Mouse (Mus musculus) right cerebral cortex, postnatal 10 days (tissue): ENCODE measurements around the gene Aldh16a1.
"Not testable (repeated sequence)": the region's sequence is repeated elsewhere in the genome, so short reads cannot be mapped to it uniquely, and the experiment has no call there.

Source experiments
- DNase-seq, 2 experiments: peaks; one replicate each; pipeline ENCODE4 v3.0.0; 2021; ENCODE audit warnings: low spot score in 2 of 2

Gene Aldh16a1

GRCm38 (mm10) chr7:45118336-45118735, 36.0 kb downstream of the Aldh16a1 start:
- no peak for DNase-seq

- DNase-seq, result peak in 1 of 2 experiments; percentile 35
Measured at GRCm38 (mm10) chr7:45117566-45117965, 36.8 kb downstream of the Aldh16a1 start.

GRCm38 (mm10) chr7:45113476-45113875, 40.9 kb downstream of the Aldh16a1 start:
- no peak for DNase-seq

GRCm38 (mm10) chr7:45112529-45112928, 41.9 kb downstream of the Aldh16a1 start:
- no peak for DNase-seq

DNA sequence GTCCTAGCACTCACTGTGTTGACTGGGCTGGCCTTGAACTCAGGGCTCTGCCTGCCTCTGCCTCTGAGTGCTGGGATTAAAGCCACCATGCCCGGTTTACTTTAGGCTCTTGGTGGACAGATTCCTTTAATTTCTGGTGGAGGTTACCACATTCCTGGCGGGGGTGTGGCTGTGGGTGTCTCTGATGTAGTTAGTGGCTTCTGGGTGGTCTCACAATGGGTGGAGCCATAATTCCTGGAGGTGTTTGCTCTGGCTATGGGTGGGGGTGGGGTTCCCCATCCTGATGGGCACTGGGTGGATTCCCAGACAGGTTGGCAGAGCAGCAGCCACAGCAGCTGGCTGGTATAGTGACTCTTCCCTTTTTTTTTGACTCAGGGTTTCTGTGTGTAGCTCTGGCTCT, 42.4 kb downstream of the Aldh16a1 start:
- no peak for DNase-seq

DNA sequence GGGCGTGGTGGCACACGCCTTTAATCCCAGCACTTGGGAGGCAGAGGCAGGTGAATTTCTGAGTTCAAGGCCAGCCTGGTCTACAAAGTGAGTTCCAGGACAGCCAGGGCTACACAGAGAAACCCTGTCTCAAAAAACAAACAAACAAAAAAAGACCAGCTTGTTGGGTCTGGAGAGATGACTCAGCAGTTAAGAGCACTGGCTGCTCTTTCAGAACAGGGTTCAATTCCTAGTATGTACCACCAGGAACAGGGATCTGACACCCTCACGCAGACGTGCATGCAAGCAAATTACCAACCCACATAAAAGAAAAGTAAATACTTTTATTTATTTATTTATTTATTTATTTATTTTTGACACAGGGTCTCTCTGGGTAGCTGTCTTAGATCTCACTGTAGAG, 44.3 kb downstream of the Aldh16a1 start:
- DNase-seq, result not testable (repeated sequence)

- DNase-seq, result no peak
Measured at GRCm38 (mm10) chr7:45107052-45107645, 47.2 kb downstream of the Aldh16a1 start.

GRCm38 (mm10) chr7:45106441-45106840, 47.9 kb downstream of the Aldh16a1 start:
- no peak for DNase-seq

GRCm38 (mm10) chr7:45105491-45105890, 48.9 kb downstream of the Aldh16a1 start:
- no peak for DNase-seq

DNA sequence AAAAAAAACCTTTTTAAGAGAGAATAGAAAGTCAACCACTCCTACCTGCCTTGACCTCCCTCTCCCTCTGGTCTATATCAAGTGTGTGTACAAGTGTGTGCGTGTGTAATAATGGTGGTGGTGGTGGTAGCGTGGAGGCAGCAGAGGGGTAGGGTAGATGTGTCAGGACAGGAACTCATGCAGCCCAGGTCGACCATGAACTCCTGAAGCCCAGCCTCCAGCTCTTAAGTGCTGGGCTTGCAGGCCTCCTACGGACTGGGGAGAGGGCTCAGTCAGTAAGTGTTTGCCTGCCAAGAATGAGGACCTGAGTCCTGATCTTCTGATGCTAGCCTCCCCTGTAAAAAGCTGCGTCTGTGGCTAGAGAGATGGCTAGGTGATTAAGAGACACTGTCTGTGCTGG, 49.4 kb downstream of the Aldh16a1 start:
- no peak for DNase-seq

DNA sequence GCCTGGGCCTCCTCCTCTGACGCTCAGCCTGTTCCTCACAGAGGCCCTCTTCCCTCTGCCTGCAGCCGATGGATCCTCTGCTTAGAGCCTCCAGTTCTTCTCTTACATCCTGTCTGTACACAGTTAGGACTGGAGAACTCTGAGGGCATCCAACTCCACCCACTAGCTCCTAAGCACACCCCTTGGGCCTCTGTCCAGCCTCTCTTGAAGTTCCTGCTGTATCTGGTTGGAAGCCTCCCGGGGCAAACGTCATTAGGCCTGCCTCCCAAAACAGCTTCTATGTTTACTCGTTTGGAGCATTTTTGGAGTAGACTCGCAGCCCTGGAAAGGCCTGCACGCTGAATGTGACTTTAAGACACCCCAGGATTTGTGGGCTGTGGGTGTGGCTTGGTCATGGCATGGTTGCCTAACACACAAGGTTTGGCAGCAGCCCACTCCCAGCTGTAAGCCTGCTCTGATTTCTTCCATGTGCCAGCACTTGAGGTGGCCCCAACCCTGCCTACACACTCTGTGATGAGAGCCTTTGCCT, 50.7 kb downstream of the Aldh16a1 start, which contains the start of gene Fcgrt:
Fcgrt (minus strand) TSS at position 200 of the 529 bp plus-strand sequence.
- DNase-seq, result peak; percentile 74 to 80

- no peak for DNase-seq
Measured at GRCm38 (mm10) chr7:45102940-45103585, 51.3 kb downstream of the Aldh16a1 start.

GRCm38 (mm10) chr7:45102441-45102840, 51.9 kb downstream of the Aldh16a1 start:
- no peak for DNase-seq

- no peak for DNase-seq
Measured at GRCm38 (mm10) chr7:45100046-45100445, 54.3 kb downstream of the Aldh16a1 start.

DNA sequence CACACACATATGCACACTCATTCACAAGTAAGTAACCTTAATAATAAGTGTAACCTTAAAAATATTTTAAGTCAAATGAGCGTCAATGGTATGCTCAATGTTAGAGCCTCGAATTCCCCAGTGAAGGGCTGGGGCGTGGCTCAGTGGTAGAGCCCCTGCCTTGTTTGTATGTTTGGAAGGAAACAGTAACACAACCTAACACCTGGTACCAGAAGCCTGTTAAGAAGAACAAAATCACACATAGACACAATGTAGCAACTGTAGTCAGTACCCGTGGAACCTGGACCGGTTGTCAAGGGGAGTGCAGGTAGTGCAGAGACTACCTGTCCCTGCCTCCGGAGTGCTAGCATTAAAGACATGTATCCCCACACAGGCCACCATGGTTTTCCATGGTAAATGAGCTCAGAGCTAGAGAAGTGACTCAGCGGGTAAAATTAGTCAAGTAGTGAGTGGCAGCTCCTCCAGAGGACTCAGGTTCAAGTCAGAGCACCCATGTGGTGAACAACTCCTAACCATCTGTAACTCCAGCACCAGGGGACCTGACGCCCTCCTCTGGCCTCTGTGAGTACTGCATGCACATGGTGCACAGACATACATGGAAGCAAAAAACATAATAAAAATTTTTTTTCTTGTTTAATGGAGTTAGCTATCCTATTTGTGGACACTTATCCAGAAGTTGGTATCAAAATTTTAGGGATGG, 55.7 kb downstream of the Aldh16a1 start:
- no peak for DNase-seq

DNA sequence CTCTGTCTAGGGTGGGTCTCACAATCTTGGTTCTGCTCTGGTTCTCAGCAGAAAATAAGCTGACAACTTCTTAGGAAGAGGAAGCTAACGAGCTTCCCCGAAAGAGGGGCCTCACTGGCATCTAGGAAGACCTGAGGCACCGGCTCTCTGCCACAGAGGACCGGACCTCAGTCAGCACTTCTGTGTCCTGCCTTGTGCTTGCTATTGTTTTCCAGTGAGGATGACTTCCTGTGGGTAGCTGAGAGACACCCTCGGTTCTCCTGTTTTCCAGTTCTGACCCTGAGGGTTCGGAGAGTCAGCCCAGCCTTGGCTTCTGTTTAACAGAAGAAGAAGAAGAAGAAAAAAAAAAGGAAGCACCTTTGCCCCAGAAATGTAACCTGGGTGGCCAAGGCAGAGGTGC, 56.9 kb downstream of the Aldh16a1 start:
- DNase-seq, result no peak

GRCm38 (mm10) chr7:45095965-45096364, 58.4 kb downstream of the Aldh16a1 start:
- DNase-seq, result not testable (repeated sequence)

- no peak for DNase-seq
Measured at GRCm38 (mm10) chr7:45095367-45095766, 59.0 kb downstream of the Aldh16a1 start.

GRCm38 (mm10) chr7:45094121-45094520, 60.3 kb downstream of the Aldh16a1 start:
- no peak for DNase-seq

DNA sequence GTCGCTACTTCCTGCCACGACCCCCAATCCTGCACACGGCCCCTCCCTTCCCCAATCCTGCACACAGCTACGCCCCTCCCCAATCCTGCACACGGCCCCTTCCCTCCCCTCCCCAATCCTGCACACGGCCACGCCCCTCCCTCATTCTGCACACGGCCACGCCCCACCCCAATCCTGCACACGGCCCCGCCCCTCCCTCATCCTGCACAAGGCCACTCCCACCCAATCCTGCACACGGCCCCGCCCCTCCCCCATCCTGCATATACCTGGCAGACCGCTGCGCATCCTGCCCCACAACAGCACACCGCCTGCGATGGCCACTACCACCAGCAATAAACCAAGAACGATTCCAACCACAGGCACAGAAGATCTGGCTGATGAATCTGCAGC, 60.9 kb downstream of the Aldh16a1 start:
- no peak for DNase-seq

DNA sequence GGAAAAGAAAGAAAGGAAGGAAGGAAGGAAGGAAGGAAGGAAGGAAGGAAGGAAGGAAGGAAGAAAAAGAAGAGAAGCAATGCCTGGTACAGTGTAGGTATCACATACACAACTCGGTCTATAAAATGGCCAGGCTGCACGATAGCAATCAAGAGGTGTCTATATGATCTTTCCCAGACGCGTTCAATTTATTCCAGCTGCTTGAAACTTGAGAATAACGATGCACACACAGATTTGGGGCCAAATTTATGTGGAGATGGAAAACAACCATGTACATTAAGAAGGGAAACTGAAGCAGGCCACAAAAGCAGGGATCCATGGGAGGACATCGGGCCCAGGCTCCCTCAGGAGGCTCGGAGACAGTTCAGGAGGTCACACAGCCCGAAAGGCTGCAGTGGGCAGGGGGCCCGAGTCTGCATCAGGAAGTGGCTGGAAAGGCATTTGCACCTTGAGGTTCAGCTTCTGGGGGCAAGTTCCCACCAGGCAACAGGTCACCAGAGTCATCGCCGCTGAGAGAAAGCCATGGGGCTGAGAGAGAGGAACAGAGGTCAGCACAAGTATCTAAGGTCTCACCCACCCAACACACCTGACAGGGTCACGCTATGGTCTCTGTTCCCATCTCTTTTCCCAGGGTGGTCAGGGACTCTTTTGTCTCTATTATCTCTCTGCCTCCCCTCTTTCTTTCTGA, 61.4 kb downstream of the Aldh16a1 start:
- DNase-seq, result no peak

DNA sequence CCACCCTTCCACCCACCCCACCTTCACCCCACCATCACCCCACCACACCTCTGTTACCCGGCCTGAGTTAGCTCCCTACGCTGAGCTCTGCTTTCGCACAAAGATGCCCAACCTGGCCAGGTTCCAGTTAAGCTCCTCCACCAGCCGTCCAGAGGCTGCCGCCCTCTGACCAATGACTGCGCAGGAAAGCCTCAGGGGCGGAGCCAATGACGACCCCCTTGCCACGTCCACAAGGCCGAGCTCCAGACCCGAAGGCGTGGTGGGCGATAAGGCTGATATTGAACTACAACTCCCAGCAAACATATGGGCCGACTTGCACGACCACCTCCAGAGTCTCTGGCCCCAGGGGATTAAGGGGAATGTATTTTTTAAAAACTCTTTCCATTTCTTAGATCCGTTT, 62.3 kb downstream of the Aldh16a1 start, which contains the start of gene Rcn3:
Rcn3 (minus strand) TSS at position 174 of the 400 bp plus-strand sequence.
- DNase-seq, result peak; percentile 83 to 87
